Mouse (Mus musculus) midbrain, embryonic 12.5 days (tissue): Measurements from ENCODE around the gene Glis2. TPM values are rescaled to one million over a fixed set of nuclear protein-coding genes. Genes with fewer than 3 reads are reported as not detected.

Experiments used
- ATAC-seq: fragments of 200-750 bp; cut with Nextera tagmentation; 2 replicates; pipeline ENCODE4 v1.8.0; 2017; ENCODE audit warnings: low read depth, moderate TSS enrichment, moderate library complexity; ENCODE audit not compliant: low FRiP score
- H3K27ac ChIP-seq: fragments of 300-500 bp; sonication (generic); replicated peaks from 2 replicates; pipeline ENCODE4 v1.5.1; 2016; ENCODE audit warnings: mild to moderate bottlenecking
- H3K27me3 ChIP-seq: fragments of 300-500 bp; sonication (generic); 2 replicates; pipeline ENCODE4 v1.6.1; 2016; ENCODE audit warnings: mild to moderate bottlenecking
- H3K36me3 ChIP-seq: fragments of 300-500 bp; sonication (generic); 2 replicates; pipeline ENCODE4 v1.6.1; 2016
- H3K4me1 ChIP-seq: fragments of 300-500 bp; sonication (generic); 2 replicates; pipeline ENCODE4 v1.6.1; 2016
- H3K4me2 ChIP-seq: fragments of 300-500 bp; sonication (generic); replicated peaks from 2 replicates; pipeline ENCODE4 v1.6.1; 2016; ENCODE audit warnings: mild to moderate bottlenecking, moderate library complexity
- H3K4me3 ChIP-seq: fragments of 300-500 bp; sonication (generic); 2 replicates; pipeline ENCODE4 v1.5.1; 2016; ENCODE audit warnings: mild to moderate bottlenecking
- H3K9ac ChIP-seq: fragments of 300-500 bp; sonication (generic); replicated peaks from 2 replicates; pipeline ENCODE4 v1.6.1; 2016; ENCODE audit warnings: mild to moderate bottlenecking, moderate library complexity
- H3K9me3 ChIP-seq: fragments of 300-500 bp; sonication (generic); 2 replicates; pipeline ENCODE4 v1.6.1; 2016; ENCODE audit warnings: mild to moderate bottlenecking
- WGBS: fragments of 180-500 bp; shearing (Covaris S2); methylation state at CpG from one replicate; pipeline ENCODE4 v1.1.7; 2016; 5-methylcytosine and 5-hydroxymethylcytosine counted together
- polyA plus RNA-seq: library from polyadenylated mRNA; unstranded; fragments of >200 nt; fragmentation: Nextera tagmentation; extraction: Ambion mirVana; gene quantifications from 2 replicates; pipeline ENCODE4 v1.2.1, GENCODE M21; 2016

Glis2 gene
- 28.2 and 35.6 TPM in 2 replicates for polyA plus RNA-seq

GRCm38 (mm10) chr16:4593971-4594813 lies at the start of gene Glis2:
Gene Glis2, plus strand, starts transcription at chr16:4594713.
- Histone ChIP-seq H3K4me1 (peaks cover 56% of the 10 kb centered on the region), H3K27me3 (no peaks in the 10 kb centered on the region), H3K27ac (peak within 1 kb of the TSS; percentile 97), H3K4me3 (peak within 1 kb of the TSS; percentile 88), H3K36me3 (peaks cover 4% of the 10 kb centered on the region), H3K4me2 (peak within 1 kb of the TSS; percentile 100), H3K9ac (peak within 1 kb of the TSS; percentile 99), H3K9me3 (no peaks in the 10 kb centered on the region)
- ATAC-seq = peak; percentile 88
- WGBS = 1% methylated on average over 20 of the region's 74 CpGs

GRCm38 (mm10) chr16:4544845-4545244 lies 49.7 kb upstream of the Glis2 start:
- peaks cover 47% of the 10 kb centered on the region for H3K36me3 ChIP-seq
- H3K9me3 ChIP-seq = no peaks in the 10 kb centered on the region
- ATAC-seq = no peak
- no peaks in the 10 kb centered on the region for H3K27me3 ChIP-seq
- no peak overlapping the region for H3K9ac ChIP-seq
- no peak overlapping the region for H3K27ac ChIP-seq
- 88% methylated on average over 9 of the region's 9 CpGs for WGBS
- H3K4me1 ChIP-seq = peaks cover 7% of the 10 kb centered on the region; the same call in 1 of the 2 replicates
- H3K4me3 ChIP-seq = no peak overlapping the region
- H3K4me2 ChIP-seq = no peak overlapping the region

- H3K4me1 ChIP-seq = 0 out of 2 replicates have a peak, but pooled peaks cover 4% of the 10 kb centered on the region
- WGBS = 96% methylated on average over 8 of the region's 8 CpGs
- H3K27me3 ChIP-seq = no peaks in the 10 kb centered on the region
- no peak overlapping the region for H3K9ac ChIP-seq
- no peak overlapping the region for H3K4me3 ChIP-seq
- ATAC-seq = no peak
- peaks cover 57% of the 10 kb centered on the region for H3K36me3 ChIP-seq
- no peak overlapping the region for H3K4me2 ChIP-seq
- H3K27ac ChIP-seq = no peak overlapping the region
- no peaks in the 10 kb centered on the region for H3K9me3 ChIP-seq
Observed at GRCm38 (mm10) chr16:4546838-4547237, 47.7 kb upstream of the Glis2 start.

GRCm38 (mm10) chr16:4547611-4548010 lies 46.9 kb upstream of the Glis2 start:
- Histone ChIP-seq H3K9ac (no peak overlapping the region), H3K4me1 (peaks cover 1% of the 10 kb centered on the region; the same call in 1 of the 2 replicates), H3K4me2 (no peak overlapping the region), H3K36me3 (peaks cover 57% of the 10 kb centered on the region), H3K4me3 (no peak overlapping the region), H3K27ac (no peak overlapping the region), H3K9me3 (no peaks in the 10 kb centered on the region), H3K27me3 (no peaks in the 10 kb centered on the region)
- WGBS = 96% methylated on average over 5 of the region's 5 CpGs
- ATAC-seq = no peak

- H3K9ac ChIP-seq = no peak overlapping the region
- peaks cover 7% of the 10 kb centered on the region; the same call in 1 of the 2 replicates for H3K4me1 ChIP-seq
- peaks cover 57% of the 10 kb centered on the region for H3K36me3 ChIP-seq
- no peak overlapping the region for H3K4me2 ChIP-seq
- 92% methylated on average over 18 of the region's 18 CpGs for WGBS
- H3K27ac ChIP-seq = no peak overlapping the region
- H3K4me3 ChIP-seq = no peak overlapping the region
- no peak for ATAC-seq
- no peaks in the 10 kb centered on the region for H3K9me3 ChIP-seq
- H3K27me3 ChIP-seq = no peaks in the 10 kb centered on the region
Observed at GRCm38 (mm10) chr16:4548953-4549688, 45.4 kb upstream of the Glis2 start.

GRCm38 (mm10) chr16:4551056-4551455 lies 43.5 kb upstream of the Glis2 start:
- Histone ChIP-seq H3K4me3 (no peak overlapping the region), H3K4me2 (no peak overlapping the region), H3K27ac (no peak overlapping the region), H3K9ac (no peak overlapping the region), H3K27me3 (no peaks in the 10 kb centered on the region), H3K4me1 (peaks cover 7% of the 10 kb centered on the region; the same call in 1 of the 2 replicates), H3K36me3 (peaks cover 43% of the 10 kb centered on the region), H3K9me3 (no peaks in the 10 kb centered on the region)
- WGBS = 44% methylated on average over 13 of the region's 13 CpGs
- ATAC-seq = peak; percentile 52; the same call in 1 of the 2 replicates

- H3K9ac ChIP-seq = no peak overlapping the region
- H3K4me2 ChIP-seq = no peak overlapping the region
- no peak for ATAC-seq
- WGBS = 94% methylated on average over 12 of the region's 12 CpGs
- no peaks in the 10 kb centered on the region for H3K9me3 ChIP-seq
- H3K4me1 ChIP-seq = peaks cover 8% of the 10 kb centered on the region; the same call in 1 of the 2 replicates
- H3K27me3 ChIP-seq = no peaks in the 10 kb centered on the region
- H3K4me3 ChIP-seq = no peak overlapping the region
- H3K27ac ChIP-seq = no peak overlapping the region
- peaks cover 35% of the 10 kb centered on the region for H3K36me3 ChIP-seq
Observed at GRCm38 (mm10) chr16:4551885-4552284, 42.6 kb upstream of the Glis2 start.

- no peak overlapping the region for H3K4me2 ChIP-seq
- H3K27ac ChIP-seq = no peak overlapping the region
- peak overlapping the region; percentile 37; the same call in 1 of the 2 replicates for H3K9ac ChIP-seq
- no peak for ATAC-seq
- H3K27me3 ChIP-seq = no peaks in the 10 kb centered on the region
- H3K4me1 ChIP-seq = peaks cover 18% of the 10 kb centered on the region
- H3K4me3 ChIP-seq = no peak overlapping the region
- H3K9me3 ChIP-seq = no peaks in the 10 kb centered on the region
- WGBS = 63% methylated on average over 6 of the region's 6 CpGs
- peaks cover 28% of the 10 kb centered on the region for H3K36me3 ChIP-seq
Observed at GRCm38 (mm10) chr16:4552829-4553550, 41.5 kb upstream of the Glis2 start.

GRCm38 (mm10) chr16:4555555-4555954 lies 39.0 kb upstream of the Glis2 start:
- Histone ChIP-seq H3K27me3 (no peaks in the 10 kb centered on the region), H3K36me3 (peaks cover 10% of the 10 kb centered on the region; the same call in 1 of the 2 replicates), H3K27ac (no peak overlapping the region), H3K4me3 (no peak overlapping the region), H3K4me1 (peaks cover 18% of the 10 kb centered on the region), H3K9ac (no peak overlapping the region), H3K4me2 (no peak overlapping the region), H3K9me3 (no peaks in the 10 kb centered on the region)
- WGBS = 100% methylated on average over 1 of the region's 1 CpGs
- no peak for ATAC-seq

- no peak overlapping the region for H3K27ac ChIP-seq
- peak overlapping the region; percentile 34; the same call in 1 of the 2 replicates for H3K9ac ChIP-seq
- no peaks in the 10 kb centered on the region for H3K36me3 ChIP-seq
- H3K9me3 ChIP-seq = no peaks in the 10 kb centered on the region
- WGBS = 88% methylated on average over 1 of the region's 1 CpGs
- peak overlapping the region; percentile 60 for H3K4me3 ChIP-seq
- peak overlapping the region; percentile 71 for H3K4me2 ChIP-seq
- H3K4me1 ChIP-seq = peaks cover 18% of the 10 kb centered on the region
- ATAC-seq = no peak
- peaks cover 3% of the 10 kb centered on the region; the same call in 1 of the 2 replicates for H3K27me3 ChIP-seq
Observed at GRCm38 (mm10) chr16:4557085-4557484, 37.4 kb upstream of the Glis2 start.

- Histone ChIP-seq H3K36me3 (no peaks in the 10 kb centered on the region), H3K4me3 (peak overlapping the region; percentile 60), H3K9me3 (no peaks in the 10 kb centered on the region), H3K4me1 (peaks cover 13% of the 10 kb centered on the region), H3K27ac (peak overlapping the region; percentile 92), H3K9ac (peak overlapping the region; percentile 67), H3K4me2 (peak overlapping the region; percentile 71), H3K27me3 (peaks cover 3% of the 10 kb centered on the region; the same call in 1 of the 2 replicates)
- peak; percentile 31 for ATAC-seq
- WGBS = under 1% methylated on average over 19 of the region's 19 CpGs
Observed at GRCm38 (mm10) chr16:4557949-4558348, 36.6 kb upstream of the Glis2 start.
